Mouse (Mus musculus) macrophage (primary cell): ENCODE data around the gene Tbc1d10b. TPM values are rescaled to one million over a fixed set of nuclear protein-coding genes. Genes with fewer than 3 reads are reported as not detected.
A peak's percentile ranks its signal among the peaks of the same experiment; 100 is the strongest.
"Not testable (repeated sequence)": the region's sequence is repeated elsewhere in the genome, so short reads cannot be mapped to it uniquely, and the experiment has no call there.

Source experiments
- H3K27ac ChIP-seq: fragments of 350-480 bp; formaldehyde crosslinking; 2 replicates; pipeline ENCODE4 v1.9.0; 2021
- H3K36me3 ChIP-seq: fragments of 350-480 bp; formaldehyde crosslinking; 2 replicates; pipeline ENCODE4 v1.9.0; 2021; ENCODE audit errors: inconsistent target
- H3K4me3 ChIP-seq: fragments of 350-480 bp; formaldehyde crosslinking; 2 replicates; pipeline ENCODE4 v1.9.0; 2021; ENCODE audit errors: inconsistent target
- H3K79me2 ChIP-seq: fragments of 350-480 bp; formaldehyde crosslinking; 2 replicates; pipeline ENCODE4 v1.9.0; 2021; ENCODE audit errors: inconsistent target
- WGBS: methylation state at CpG from one replicate; pipeline ENCODE4 v1.1.7; 2026; ENCODE audit warnings: inconsistent platforms; ENCODE audit not compliant: missing documents; 5-methylcytosine and 5-hydroxymethylcytosine counted together
- polyA plus RNA-seq: library from polyadenylated mRNA; stranded (reverse); fragments of 250-400 nt; gene quantifications from 3 replicates; pipeline ENCODE4 v1.2.4, GENCODE M21; 2018; ENCODE audit warnings: inconsistent platforms

Gene Tbc1d10b
- polyA plus RNA-seq, 1 experiment from 2014 or later: 32.8 TPM

GRCm38 (mm10) chr7:127196484-127196883, 11.8 kb downstream of the Tbc1d10b start:
- peaks cover 67% of the 10 kb centered on the region for H3K36me3 ChIP-seq
- peak overlapping the region; percentile 96 for H3K4me3 ChIP-seq
- peaks cover 38% of the 10 kb centered on the region for H3K79me2 ChIP-seq
- 58% methylated on average over 11 of the region's 11 CpGs for WGBS
- peak overlapping the region; percentile 73 for H3K27ac ChIP-seq

DNA sequence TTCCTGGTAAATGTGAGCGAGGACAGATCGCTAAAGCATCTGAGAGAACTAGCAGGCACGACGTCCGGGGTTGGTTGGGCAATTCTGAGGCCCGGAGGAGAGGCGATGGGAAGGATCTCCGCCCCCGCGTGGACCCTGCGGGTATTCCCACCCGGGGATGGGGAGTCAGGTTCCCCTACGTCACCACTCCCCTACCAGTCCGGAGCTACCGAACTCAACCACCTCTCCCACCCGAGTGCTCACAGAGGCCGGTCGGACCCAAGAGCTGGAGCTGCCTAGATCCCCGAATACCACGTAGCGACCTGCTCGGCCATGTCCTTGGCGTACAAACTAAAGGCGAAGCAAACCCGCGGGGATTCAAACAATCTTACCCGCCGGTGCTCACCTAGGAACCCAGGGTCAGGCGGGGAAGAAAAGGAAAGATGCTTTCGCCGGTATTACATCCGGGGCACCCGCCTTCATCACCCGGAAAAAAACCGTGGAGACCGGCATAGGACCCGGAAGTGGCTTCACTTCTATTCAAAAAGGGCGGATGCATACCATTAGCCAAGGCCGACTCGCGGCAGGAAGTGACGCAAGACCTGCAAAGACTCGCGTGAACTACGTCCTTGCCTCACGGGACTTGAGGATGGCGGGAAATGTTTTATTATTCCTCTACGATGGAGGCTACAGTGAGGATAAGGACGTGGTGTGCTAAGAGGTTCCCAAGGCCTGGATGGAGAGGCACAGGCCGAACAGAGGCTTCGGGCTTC, 12.5 kb downstream of the Tbc1d10b start, which contains the start of gene Cd2bp2:
TSS of gene Cd2bp2 (minus strand) at position 507 of the 752 bp plus-strand sequence.
- Histone ChIP-seq H3K4me3 (peak within 1 kb of the TSS; percentile 96), H3K27ac (peak within 1 kb of the TSS; percentile 73), H3K36me3 (peaks cover 60% of the 10 kb centered on the region), H3K79me2 (peaks cover 30% of the 10 kb centered on the region)
- under 1% methylated on average over 48 of the region's 51 CpGs for WGBS

GRCm38 (mm10) chr7:127194633-127195029, 13.6 kb downstream of the Tbc1d10b start:
- 74% methylated on average over 7 of the region's 7 CpGs for WGBS
- Histone ChIP-seq H3K4me3 (peak overlapping the region; percentile 96), H3K27ac (no peak overlapping the region), H3K36me3 (peaks cover 49% of the 10 kb centered on the region), H3K79me2 (peaks cover 19% of the 10 kb centered on the region)

DNA sequence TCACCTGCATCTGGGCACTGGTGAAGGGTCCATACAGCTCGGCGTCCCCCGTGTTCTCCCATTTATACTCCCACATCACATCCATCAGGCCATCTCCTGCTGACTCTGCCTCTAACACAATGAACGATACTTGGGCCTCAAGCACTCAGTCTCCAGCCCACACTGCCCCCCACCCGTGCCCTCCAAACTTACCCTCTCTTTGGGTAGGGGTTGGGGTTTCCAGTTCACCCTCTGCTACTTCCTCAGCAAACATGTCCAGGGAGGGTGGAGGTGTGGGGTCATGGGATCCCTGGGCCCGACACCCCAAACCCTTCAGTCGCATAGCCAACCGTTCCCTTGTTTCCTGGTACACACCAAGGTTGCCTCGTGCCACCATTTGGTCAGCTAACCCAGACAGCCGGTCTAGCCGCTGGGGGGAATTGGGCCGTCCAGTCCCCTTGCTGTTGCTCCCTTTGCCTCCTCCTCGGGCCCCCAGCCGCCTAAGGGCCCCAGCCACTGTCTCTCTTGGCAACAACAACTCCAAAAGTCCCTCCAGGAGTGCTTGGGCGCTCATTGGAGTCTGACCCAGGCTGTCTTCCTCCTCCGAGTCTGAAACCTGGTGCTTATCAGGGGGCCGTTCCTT, 14.1 kb downstream of the Tbc1d10b start:
- no peak overlapping the region for H3K27ac ChIP-seq
- H3K79me2 ChIP-seq: peaks cover 16% of the 10 kb centered on the region
- 93% methylated on average over 14 of the region's 17 CpGs for WGBS
- H3K36me3 ChIP-seq: peaks cover 44% of the 10 kb centered on the region
- no peak overlapping the region for H3K4me3 ChIP-seq

GRCm38 (mm10) chr7:127192989-127193388, 15.3 kb downstream of the Tbc1d10b start:
- Histone ChIP-seq H3K27ac (no peak overlapping the region), H3K79me2 (peaks cover 16% of the 10 kb centered on the region), H3K36me3 (peaks cover 32% of the 10 kb centered on the region), H3K4me3 (no peak overlapping the region)
- 93% methylated on average over 5 of the region's 5 CpGs for WGBS

GRCm38 (mm10) chr7:127190672-127191071, 17.6 kb downstream of the Tbc1d10b start:
- 94% methylated on average over 5 of the region's 6 CpGs for WGBS
- Histone ChIP-seq H3K27ac (no peak overlapping the region), H3K4me3 (no peak overlapping the region), H3K79me2 (peaks cover 16% of the 10 kb centered on the region), H3K36me3 (peaks cover 27% of the 10 kb centered on the region; the same call in 1 of the 2 replicates)

GRCm38 (mm10) chr7:127188305-127189276, 19.7 kb downstream of the Tbc1d10b start:
- no peak overlapping the region for H3K27ac ChIP-seq
- H3K36me3 ChIP-seq: peaks cover 19% of the 10 kb centered on the region; the same call in 1 of the 2 replicates
- 78% methylated on average over 17 of the region's 17 CpGs for WGBS

GRCm38 (mm10) chr7:127187351-127187750, 20.9 kb downstream of the Tbc1d10b start:
- Histone ChIP-seq H3K27ac (no peak overlapping the region), H3K36me3 (peaks cover 7% of the 10 kb centered on the region; the same call in 1 of the 2 replicates), H3K79me2 (no peaks in the 10 kb centered on the region), H3K4me3 (no peak overlapping the region)
- 89% methylated on average over 9 of the region's 10 CpGs for WGBS

More at GRCm38 (mm10) chr7:127188305-127189276, 19.7 kb downstream of the Tbc1d10b start:
- Histone ChIP-seq H3K79me2 (no peaks in the 10 kb centered on the region), H3K4me3 (no peak overlapping the region)

GRCm38 (mm10) chr7:127185601-127186000, 22.7 kb downstream of the Tbc1d10b start:
- no peaks in the 10 kb centered on the region for H3K79me2 ChIP-seq
- WGBS: 68% methylated on average over 3 of the region's 3 CpGs
- no peak overlapping the region for H3K4me3 ChIP-seq
- H3K27ac ChIP-seq: peak overlapping the region; percentile 27
- no peaks in the 10 kb centered on the region for H3K36me3 ChIP-seq

- WGBS: 0% methylated on average over 1 of the region's 1 CpGs
- Histone ChIP-seq H3K36me3 (no peaks in the 10 kb centered on the region), H3K4me3 (no peak overlapping the region), H3K27ac (peak overlapping the region; percentile 27), H3K79me2 (no peaks in the 10 kb centered on the region)
Measured at GRCm38 (mm10) chr7:127184720-127185119, 23.5 kb downstream of the Tbc1d10b start.

DNA sequence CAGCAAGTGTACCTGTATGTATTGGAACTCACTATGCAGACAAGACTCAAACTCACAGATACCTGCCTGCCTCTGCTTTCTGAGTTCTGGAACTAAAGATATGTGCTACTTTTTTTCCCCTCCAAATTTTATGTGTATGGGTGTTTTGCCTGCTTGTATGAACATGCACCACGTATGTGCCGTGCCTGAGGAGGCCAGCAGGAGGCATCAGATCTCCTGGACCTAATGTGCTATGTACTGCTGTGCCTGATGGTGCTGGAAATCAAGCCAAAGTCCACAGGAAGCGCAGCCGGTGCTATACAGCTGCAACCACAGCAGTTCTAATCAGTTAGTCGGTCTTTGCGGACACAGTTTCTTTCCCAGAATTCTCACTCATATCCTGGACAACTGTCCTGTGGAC, 24.4 kb downstream of the Tbc1d10b start:
- no peaks in the 10 kb centered on the region for H3K79me2 ChIP-seq
- H3K4me3 ChIP-seq: no peak overlapping the region
- H3K27ac ChIP-seq: no peak overlapping the region
- H3K36me3 ChIP-seq: no peaks in the 10 kb centered on the region
- WGBS: 84% methylated on average over 6 of the region's 6 CpGs

DNA sequence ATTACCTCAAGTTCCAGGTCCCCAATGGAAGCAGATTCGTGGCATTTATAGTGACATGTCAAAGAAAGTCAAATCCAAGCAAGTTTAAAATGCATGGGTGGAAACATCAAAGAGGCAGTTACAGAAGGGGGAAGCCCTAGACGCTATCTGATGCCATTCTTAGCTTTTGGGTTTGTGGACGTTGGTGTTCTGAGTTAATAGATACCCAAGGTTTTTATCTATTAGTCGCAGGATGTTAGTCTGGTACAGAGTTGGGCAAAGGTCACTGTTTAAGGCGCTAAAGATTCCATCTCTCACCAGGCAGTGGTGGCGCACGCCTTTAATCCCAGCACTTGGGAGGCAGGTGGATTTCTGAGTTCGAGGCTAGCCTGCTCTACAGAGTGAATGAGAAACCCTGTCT, 24.9 kb downstream of the Tbc1d10b start:
- no peaks in the 10 kb centered on the region for H3K36me3 ChIP-seq
- no peaks in the 10 kb centered on the region for H3K79me2 ChIP-seq
- H3K27ac ChIP-seq: no peak overlapping the region
- WGBS: 84% methylated on average over 8 of the region's 8 CpGs
- H3K4me3 ChIP-seq: no peak overlapping the region

GRCm38 (mm10) chr7:127181724-127182123, 26.5 kb downstream of the Tbc1d10b start:
- H3K36me3 ChIP-seq, H3K4me3 ChIP-seq, H3K27ac ChIP-seq, H3K79me2 ChIP-seq: not testable (repeated sequence)
- WGBS: 33% methylated on average over 3 of the region's 3 CpGs

DNA sequence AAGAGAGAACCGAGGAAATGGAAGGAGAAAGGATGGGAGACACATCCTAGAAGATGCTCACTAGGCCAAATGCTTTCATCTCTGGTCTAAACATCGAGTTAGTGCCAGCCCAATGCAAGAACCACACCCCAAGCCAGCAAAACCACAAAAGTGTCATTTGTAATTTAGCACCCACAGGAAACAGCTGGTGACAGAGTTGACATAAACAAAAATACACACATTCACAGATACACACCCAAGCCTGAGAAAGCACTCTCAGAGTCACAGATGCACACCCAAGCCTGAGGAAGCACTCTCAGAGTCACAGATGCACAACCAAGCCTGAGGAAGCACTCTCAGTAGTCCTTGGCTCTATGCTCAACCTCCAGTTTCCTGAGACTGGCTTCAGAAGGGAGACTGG, 27.5 kb downstream of the Tbc1d10b start:
- no peaks in the 10 kb centered on the region for H3K79me2 ChIP-seq
- no peak overlapping the region for H3K27ac ChIP-seq
- WGBS: 31% methylated on average over 2 of the region's 2 CpGs
- no peaks in the 10 kb centered on the region for H3K36me3 ChIP-seq
- H3K4me3 ChIP-seq: no peak overlapping the region
